Mouse (Mus musculus): ENCODE measurements at regions not wholly inside any gene's neighbourhood (a gene's known extent, or its start where the extent isn't known, plus 50 kb on each side); places are given as distances from the start of the nearest gene placed in this dataset.

DNA sequence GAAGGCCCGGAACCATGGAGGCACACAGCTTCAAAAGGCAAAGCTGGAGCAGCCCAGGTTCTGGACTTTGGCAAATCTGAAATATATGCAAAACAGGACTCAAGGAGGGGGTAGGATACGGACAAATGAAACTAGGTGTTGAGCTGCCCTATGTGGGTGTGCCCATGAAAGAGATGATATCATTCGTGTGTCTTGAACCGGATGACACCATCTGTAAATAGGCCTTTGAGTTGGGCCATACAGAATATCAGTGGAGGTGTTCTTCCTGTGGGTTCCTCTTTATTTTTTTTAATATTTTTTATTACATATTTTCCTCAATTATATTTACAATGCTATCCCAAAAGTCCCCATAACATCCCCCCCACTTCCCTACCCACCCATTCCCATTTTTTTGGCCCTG, 478.1 kb downstream of the Prdm13 start:
- H3K27me3 ChIP-seq (ENCODE audit: low read depth, poor library complexity, severe bottlenecking), result no peaks in the 10 kb centered on the region
- no peak for DNase-seq (ENCODE audit: low spot score)
- H3K27ac ChIP-seq, result no peak overlapping the region
- 92% methylated on average over 4 of the region's 4 CpGs for WGBS
- no peaks in the 10 kb centered on the region for H3K36me3 ChIP-seq
- no peaks in the 10 kb centered on the region for H3K9me3 ChIP-seq (replicated peaks)
- H3K4me3 ChIP-seq, result no peak overlapping the region
- no peaks in the 10 kb centered on the region for H3K4me1 ChIP-seq

DNA sequence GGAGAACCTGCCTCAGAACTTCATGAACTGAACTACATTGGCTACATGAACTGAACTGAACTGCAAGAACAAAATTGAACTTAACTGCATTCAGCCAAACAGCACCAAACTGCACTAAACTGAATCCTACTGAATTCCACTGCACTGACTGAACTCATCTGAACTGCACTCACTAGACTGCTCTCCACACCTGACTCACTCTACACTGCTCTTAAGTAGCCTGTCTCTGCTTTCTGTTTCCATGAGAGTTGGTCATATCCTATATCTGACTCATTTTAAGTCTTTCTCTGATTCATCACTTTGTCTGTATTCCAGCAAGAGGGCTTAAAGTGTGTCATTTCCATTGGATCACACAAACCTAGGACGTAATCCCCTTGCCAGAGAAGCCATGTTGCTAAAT, 490.1 kb downstream of the Prdm13 start:
- Histone ChIP-seq H3K4me3 (no peak overlapping the region), H3K27ac (no peak overlapping the region), H3K27me3 (ENCODE audit: low read depth, poor library complexity, severe bottlenecking) (no peaks in the 10 kb centered on the region), H3K4me1 (no peaks in the 10 kb centered on the region), H3K9me3 (replicated peaks) (no peaks in the 10 kb centered on the region), H3K36me3 (no peaks in the 10 kb centered on the region)
- WGBS, result 92% methylated on average over 1 of the region's 1 CpGs
- no peak for DNase-seq (ENCODE audit: low spot score)

DNA sequence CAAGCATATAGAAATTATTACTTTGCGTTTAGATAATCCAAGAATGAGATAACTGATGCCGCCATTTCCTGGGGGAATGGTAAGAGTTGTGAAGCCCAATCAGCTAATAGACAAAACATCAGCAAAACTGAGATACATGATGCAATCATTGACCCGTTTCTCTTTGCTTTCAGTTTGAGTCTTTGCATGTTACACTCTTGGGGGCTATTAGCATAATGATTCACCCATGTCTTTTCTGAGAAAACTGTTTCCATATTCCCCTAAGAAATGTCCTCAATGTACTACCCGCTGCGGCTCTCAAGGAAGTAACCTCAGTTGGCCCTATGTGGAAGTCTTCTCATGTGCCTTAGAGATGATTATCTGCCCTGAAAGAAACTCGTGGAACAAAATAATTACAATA, 512.0 kb downstream of the Prdm13 start:
- no peaks in the 10 kb centered on the region for H3K36me3 ChIP-seq
- no peak overlapping the region for H3K4me3 ChIP-seq
- 86% methylated on average over 6 of the region's 6 CpGs for WGBS
- H3K27me3 ChIP-seq (ENCODE audit: low read depth, poor library complexity, severe bottlenecking), result no peaks in the 10 kb centered on the region
- no peak overlapping the region for H3K27ac ChIP-seq
- DNase-seq (ENCODE audit: low spot score), result no peak
- no peaks in the 10 kb centered on the region for H3K9me3 ChIP-seq (replicated peaks)
- no peaks in the 10 kb centered on the region for H3K4me1 ChIP-seq

DNA sequence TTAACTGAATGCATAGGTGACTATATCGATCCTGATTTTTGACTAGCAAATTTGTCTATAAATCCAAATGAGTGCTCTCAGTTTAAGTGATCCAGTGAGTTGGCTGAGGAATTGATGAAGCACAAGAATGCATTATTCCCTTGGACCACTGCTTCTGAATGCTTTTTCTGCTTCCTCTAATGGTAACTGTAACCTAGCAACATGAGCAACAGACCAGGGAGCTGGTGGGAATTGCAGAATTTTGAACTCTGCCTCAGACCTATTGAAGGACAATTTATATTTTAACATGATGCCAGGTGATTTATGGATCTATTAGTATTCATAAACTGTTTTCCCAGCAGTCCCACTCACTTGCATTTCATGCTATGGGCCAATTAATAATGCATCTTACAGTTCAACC, 512.7 kb downstream of the Prdm13 start:
- no peak overlapping the region for H3K4me3 ChIP-seq
- no peaks in the 10 kb centered on the region for H3K36me3 ChIP-seq
- no peaks in the 10 kb centered on the region for H3K4me1 ChIP-seq
- H3K27me3 ChIP-seq (ENCODE audit: low read depth, poor library complexity, severe bottlenecking), result no peaks in the 10 kb centered on the region
- H3K9me3 ChIP-seq (replicated peaks), result no peaks in the 10 kb centered on the region
- 100% methylated on average over 1 of the region's 1 CpGs for WGBS
- H3K27ac ChIP-seq, result no peak overlapping the region
- no peak for DNase-seq (ENCODE audit: low spot score)

DNA sequence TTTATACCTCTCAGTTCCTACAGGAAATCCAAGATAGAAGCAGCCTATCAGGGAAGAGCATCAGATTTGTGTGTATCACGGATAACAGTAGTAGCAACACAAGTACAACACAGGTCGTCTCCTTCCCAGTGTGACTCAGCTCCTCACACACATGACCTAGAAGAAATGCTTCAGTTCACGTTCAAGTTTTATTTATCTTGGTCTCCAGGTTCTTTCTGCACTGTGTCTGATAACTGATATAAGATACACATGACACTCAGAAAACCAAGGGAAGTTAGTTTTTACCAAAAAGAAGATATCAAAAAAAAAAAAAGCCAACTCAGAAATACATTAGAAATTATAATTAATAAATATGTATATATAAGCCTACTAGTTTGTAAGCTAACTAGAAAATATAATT, 515.0 kb downstream of the Prdm13 start:
- no peaks in the 10 kb centered on the region for H3K36me3 ChIP-seq
- H3K9me3 ChIP-seq (replicated peaks), result no peaks in the 10 kb centered on the region
- no peak overlapping the region for H3K4me3 ChIP-seq
- no peak for DNase-seq (ENCODE audit: low spot score)
- no peak overlapping the region for H3K27ac ChIP-seq
- no peaks in the 10 kb centered on the region for H3K4me1 ChIP-seq
- H3K27me3 ChIP-seq (ENCODE audit: low read depth, poor library complexity, severe bottlenecking), result no peaks in the 10 kb centered on the region
- 87% methylated on average over 3 of the region's 3 CpGs for WGBS

DNA sequence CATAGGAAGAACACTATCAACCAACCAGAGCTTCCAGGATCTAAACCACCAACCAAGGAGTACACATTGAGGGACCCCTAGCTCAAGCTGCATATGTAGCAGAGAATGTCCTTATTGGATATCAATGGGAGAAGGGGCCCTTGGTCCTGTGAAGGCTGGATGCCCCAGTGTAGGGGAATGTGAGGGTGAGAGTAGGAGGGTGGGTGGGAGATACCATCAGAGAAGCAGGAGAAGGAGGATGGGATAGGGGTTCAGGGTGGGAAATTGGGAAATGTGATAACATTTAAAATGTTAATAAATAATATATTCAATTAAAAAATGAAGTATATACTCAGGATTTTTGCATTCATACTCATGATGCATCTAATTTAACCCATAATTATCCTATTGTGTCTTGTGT, 523.6 kb downstream of the Prdm13 start:
- H3K4me1 ChIP-seq, result no peaks in the 10 kb centered on the region
- no peaks in the 10 kb centered on the region for H3K36me3 ChIP-seq
- H3K9me3 ChIP-seq (replicated peaks), result no peaks in the 10 kb centered on the region
- no peaks in the 10 kb centered on the region for H3K27me3 ChIP-seq (ENCODE audit: low read depth, poor library complexity, severe bottlenecking)
- H3K27ac ChIP-seq, result no peak overlapping the region
- no peak for DNase-seq (ENCODE audit: low spot score)
- H3K4me3 ChIP-seq, result no peak overlapping the region

DNA sequence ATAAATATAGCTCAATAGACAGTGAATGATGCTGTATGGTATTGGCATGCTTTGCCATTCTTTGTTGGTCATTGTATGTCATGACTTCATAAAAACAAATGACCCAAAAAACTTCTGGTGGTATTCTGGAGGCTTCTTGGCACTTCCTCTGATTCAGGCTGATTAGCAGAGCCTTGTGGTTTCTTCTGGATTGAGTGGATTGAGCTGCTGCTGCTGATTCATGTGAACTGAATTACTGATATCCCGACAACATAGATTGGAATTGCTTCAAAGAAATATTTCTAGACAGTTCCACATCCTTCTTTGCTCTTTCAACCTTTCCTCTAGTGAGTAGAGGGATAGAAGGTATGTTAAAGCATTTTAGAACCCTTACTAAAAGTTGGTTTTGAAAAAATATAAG, 559.9 kb downstream of the Prdm13 start:
- no peak overlapping the region for H3K4me3 ChIP-seq
- 86% methylated on average over 1 of the region's 1 CpGs for WGBS
- no peaks in the 10 kb centered on the region for H3K9me3 ChIP-seq (replicated peaks)
- no peak for DNase-seq (ENCODE audit: low spot score)
- H3K27me3 ChIP-seq (ENCODE audit: low read depth, poor library complexity, severe bottlenecking), result no peaks in the 10 kb centered on the region
- no peak overlapping the region for H3K27ac ChIP-seq
- H3K4me1 ChIP-seq, result no peaks in the 10 kb centered on the region
- no peaks in the 10 kb centered on the region for H3K36me3 ChIP-seq

DNA sequence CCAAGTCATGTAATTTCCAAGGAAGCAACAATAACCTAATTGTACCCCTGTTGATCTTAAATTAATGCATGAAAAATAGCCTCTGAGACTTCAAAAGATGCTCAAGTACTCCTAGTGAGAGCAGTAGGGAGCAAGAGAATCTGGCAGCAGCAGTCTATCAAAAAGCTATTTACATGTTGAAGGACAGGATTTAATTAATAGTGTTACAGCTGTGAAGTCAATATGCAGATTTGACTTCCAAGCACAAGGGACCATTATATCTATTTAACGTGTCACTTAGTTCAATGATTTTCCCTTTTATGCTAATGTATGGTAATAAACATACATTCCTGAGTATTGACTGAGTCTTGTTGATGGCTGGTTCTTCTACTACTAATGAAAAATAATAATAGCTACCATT, 590.0 kb downstream of the Prdm13 start:
- Histone ChIP-seq H3K27me3 (ENCODE audit: low read depth, poor library complexity, severe bottlenecking) (no peaks in the 10 kb centered on the region), H3K27ac (no peak overlapping the region), H3K4me1 (no peaks in the 10 kb centered on the region), H3K4me3 (no peak overlapping the region), H3K9me3 (replicated peaks) (no peaks in the 10 kb centered on the region), H3K36me3 (no peaks in the 10 kb centered on the region)
- DNase-seq (ENCODE audit: low spot score), result no peak
- 86% methylated on average over 1 of the region's 1 CpGs for WGBS

DNA sequence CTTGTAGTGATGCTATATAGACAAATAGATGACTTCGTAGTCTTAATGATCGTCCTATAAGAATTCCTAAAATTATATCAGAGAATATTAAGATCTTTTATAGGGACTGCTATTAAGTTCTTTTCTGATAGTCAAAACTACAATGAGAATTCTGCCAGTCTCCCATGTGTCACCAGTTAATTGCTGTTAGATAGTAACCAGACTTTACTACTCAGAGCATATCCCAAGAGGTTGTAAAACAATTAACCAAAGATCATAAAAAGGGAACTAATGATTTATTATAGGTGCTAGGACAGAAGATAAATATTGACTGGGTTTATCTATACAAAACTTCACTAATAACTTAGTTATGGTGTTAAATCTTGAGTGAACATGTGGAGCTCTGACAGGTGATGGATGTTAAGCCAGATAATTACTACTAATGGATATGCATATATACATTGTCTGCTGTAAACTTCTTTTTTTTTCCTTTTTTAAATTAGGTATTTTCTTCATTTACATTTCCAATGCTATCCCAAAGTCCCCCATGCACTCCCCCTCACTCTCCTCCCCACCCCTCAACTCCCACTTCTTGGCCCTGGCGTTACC, 615.5 kb downstream of the Prdm13 start:
- WGBS, result 95% methylated on average over 3 of the region's 3 CpGs
- Histone ChIP-seq H3K36me3 (no peaks in the 10 kb centered on the region), H3K27ac (no peak overlapping the region), H3K27me3 (ENCODE audit: low read depth, poor library complexity, severe bottlenecking) (no peaks in the 10 kb centered on the region), H3K4me3 (no peak overlapping the region), H3K9me3 (replicated peaks) (no peaks in the 10 kb centered on the region), H3K4me1 (no peaks in the 10 kb centered on the region)
- DNase-seq (ENCODE audit: low spot score), result no peak

Measured in limb, embryonic 10.5 days (tissue).